Mouse (Mus musculus) ES-CJ7 (cell line): Measurements from ENCODE around the gene Glyctk.

Source experiments
- DNase-seq: peaks from one replicate; pipeline ENCODE4 v3.0.0; 2011; ENCODE audit warnings: low read depth, low spot score

Glyctk gene

DNA sequence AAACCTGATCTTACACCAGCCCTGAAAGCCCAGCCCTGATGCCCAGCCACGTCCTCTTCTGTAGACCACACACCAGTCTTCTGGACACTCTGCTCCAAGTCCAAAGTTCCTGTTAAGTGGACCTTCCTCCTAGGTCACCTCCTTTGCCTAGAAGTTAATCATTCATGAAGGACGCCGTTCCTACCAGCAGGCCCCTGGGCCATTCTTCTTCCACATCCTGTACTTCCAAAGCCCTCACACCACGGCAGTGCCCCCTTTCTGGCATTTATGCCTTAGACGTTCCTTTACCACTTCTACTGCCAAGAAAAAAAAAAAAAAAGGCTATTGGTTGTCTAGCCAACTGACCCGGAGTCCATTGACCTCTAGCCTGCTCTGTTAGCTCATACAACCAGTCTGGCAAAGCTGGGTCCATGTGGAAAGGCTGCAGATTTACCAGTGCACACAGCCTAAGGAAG, at the start of gene Glyctk:
Gene Glyctk (minus strand): TSS at position 102 of the 455 bp plus-strand sequence.
- DNase-seq, result no peak

DNA sequence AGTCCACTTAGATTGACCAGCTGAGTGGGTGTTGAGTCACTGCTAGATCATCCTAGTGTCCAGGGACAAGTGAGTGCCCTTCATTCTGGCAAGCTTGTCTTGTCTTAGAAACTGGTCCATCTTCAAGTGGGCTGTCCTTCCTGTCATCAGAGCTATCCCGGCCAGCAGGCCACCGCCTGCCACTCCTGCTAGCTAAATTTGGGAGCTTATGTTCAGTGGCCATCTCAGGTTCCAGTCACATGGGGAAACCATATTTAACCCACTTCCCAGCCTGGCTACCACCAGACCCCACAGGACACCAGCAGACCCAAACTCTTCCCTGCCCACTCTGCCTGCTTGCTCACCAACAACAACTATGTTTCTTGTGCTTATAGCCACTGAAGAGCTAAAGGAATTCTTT, 48.6 kb upstream of the Glyctk start:
- DNase-seq, result no peak

DNA sequence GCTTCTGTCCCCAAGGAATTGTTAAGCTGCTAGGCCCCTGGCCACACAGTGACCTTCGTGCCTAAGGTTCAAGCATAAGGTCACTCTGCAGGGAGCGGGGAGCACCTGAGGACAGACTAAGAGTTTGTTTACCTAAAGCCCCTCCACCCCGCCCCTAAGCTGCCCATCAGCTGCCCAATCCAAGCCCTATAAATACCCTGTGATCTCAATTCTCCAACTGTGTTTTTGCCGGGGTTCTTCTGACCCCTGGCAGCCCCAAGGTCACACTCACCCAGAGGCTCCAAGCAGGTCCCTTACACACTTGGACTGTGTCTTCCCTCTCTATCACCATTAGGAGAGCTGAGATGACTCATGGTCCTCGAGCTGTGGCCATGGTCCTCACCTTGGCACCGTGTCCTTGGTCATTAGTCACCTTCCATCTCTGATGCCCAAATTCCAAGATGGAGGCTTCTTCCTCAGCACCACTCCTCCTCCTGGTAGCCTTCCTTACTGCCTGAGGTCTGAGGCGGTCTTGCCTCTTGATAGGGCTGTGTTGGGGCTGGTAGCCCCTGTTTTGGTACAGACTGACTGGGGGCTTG, 47.9 kb upstream of the Glyctk start:
- no peak for DNase-seq

DNA sequence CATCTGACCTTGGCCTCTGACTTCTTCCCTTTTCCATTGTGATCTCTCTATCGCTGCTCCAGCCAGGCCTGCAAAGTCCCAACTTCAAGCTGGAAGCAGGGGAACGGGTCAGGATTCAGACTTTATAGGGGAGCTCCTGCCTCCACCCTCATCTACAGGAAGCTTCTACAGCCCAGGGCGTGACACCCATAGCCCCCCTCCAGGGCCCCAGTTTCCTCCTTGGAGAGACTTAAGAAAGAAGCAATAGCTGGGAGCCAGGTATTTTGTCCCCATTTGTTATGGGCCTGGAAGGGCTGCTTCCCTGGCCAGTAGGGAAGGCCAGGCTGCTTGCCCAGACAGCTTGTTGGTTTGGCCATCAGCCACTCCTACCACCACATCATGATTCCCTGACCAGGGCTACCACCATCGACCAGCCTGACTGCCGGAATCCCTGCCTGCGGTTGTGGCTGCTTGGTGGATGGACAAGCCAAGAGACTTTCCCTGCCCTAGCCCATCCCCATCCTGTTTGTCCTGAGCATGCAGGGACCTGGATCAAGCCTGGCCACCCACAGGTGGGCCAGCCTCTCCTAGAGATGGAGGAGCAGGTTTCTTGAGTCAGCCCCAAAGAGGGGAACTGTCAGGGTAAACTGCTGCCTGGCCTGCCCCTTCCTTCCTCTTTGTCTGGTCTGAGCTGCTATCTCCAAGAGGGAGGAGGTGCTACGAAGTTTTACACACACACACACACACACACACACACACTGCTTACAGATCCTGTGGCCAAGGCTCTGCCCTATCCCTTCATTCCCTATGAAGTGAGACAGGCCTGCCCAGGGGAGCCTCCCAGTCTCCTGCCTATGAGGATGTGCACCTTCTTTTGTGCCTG, 46.3 kb upstream of the Glyctk start:
- DNase-seq, result no peak

DNA sequence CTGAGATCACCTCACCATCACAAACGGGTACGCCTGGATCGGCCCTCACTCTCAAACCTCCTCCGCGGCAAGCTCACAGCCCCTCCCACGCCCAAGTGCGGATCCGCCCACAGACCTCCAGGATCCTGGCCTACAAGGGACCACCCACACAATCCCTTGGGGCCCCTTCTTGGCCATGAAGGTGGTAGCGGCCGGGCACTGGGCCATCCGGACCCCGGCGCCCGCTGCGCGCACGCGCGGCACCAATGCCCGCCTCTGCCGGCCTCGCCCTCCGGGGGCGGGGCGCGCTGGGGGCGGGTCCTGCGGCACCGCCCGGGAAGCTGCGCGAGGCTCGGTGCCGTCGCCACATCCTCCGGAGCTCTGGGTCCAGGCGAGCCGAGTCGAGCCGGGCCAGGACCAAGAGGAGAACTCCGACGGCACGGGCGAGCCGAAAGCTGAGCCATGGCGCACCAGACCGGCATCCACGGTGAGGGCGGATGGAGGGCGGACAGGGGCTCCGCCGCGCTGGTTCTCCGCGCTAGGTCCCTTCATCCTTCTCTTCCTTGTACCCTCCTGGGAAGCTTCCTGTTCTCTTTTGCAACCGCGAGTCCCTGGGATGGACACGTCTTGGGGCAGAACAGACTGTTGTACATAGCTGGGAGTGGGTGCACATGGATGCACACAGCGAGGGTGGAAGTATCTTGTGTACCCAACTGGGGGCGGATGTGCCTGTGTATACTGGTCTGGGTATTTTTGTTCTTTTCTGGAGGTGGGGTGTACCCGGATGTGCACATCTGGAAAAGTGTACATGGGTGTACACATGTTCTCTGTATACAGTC, 45.1 kb upstream of the Glyctk start, which contains the start of gene Twf2:
Gene Twf2 (plus strand): TSS at position 290 of the 818 bp plus-strand sequence.
- DNase-seq, result peak; percentile 94

DNA sequence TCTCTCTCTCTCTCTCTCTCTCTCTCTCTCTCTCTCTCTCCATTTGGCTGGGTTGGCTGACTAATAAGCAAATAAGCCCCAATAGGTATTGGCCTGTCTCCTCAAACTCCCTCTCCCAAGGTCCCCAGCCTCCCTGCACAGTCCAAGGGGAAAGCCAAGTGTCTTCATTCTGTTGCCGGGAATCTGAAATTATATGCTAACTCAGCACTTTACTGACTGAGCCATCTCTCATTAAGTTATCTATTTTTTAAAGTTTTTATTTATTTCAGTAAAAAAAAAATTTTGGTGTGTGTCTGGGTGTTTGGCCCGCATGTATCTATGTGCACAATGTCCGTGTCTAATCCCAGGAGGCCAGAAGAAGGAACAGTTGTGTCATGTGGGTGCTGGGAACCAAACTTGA, 44.0 kb upstream of the Glyctk start:
- no peak for DNase-seq

DNA sequence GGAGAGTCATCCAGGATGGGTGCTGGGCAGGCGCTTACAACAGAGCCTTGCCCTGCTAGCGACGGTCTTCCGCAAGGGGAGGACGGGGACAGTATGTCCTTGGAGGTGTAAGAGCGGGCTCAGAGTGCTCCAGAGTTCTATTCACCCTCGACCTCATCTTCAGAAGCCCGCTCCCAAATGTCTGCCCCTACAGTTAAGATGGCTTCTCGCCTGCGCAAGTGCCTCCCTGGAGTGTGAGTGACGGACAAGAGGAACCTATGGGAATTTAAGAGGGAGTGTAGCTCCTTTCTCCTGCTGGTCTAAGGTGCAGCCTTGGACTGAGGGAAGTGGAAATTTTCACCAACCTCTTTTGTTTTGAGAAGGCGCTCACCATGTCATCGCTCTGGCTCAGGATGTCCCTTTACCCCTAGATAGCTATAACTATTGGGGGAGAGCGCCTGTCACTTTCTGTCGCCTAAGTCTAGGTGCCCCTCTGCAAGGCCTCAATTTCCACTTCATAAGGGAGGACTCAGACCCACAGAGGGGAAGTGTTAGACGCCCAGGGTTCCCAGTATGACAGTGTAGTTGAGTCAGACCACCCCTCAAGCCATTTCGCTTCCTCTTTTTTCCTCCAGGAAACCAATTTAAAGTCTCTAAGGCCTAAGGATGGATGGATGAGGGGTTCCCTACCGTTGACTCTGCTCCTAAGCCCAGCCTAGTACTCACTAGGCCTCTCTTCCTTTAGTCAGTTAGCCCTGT, 41.8 kb upstream of the Glyctk start, which contains the start of gene Ppm1m:
Gene Ppm1m (minus strand): TSS at position 212 of the 738 bp plus-strand sequence.
- no peak for DNase-seq

DNA sequence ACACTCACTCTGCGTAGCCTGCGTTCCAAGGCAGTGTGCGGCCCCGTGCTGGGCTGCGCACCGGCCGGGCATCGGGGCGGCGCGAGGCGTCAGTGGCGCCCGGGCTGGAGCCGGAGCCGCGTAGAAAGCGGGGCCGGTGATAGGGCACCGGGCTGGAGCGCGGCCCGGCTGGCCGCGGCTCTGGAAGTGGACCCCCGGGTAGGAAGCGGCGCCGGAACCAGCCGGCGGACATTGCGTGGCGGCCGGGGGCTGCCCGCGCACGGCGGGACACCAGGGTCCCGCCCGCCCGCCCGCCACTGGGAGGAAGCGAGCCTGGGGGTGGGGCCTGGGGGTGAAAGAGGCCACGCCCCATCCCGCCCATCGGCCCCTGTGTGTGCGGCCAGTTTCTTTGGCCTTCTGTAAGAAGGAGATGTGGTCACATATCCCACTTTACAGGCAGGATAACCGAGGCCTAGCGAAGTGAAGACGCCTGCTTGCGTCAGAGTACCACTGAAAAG, 41.1 kb upstream of the Glyctk start:
- peak; percentile 55 for DNase-seq

DNA sequence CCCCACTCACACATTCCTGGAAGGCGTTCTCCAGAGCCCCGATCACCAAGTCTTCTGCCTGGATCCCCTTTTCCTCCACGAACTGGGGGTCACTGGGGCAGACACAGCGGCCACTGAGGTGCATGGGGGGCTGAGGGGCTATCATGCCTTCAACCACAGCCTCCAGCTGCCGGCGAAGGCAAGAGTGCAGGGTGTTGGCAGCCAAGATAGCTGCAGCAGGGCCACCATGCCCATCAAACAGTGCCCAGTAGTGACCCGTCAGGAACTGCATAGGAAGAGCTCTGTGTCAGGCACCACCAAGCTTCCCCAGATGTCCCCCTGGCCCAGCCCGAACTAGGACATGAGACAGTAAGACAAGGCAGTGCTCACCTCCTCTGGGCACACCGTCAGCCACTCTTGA, 39.8 kb upstream of the Glyctk start:
- no peak for DNase-seq

DNA sequence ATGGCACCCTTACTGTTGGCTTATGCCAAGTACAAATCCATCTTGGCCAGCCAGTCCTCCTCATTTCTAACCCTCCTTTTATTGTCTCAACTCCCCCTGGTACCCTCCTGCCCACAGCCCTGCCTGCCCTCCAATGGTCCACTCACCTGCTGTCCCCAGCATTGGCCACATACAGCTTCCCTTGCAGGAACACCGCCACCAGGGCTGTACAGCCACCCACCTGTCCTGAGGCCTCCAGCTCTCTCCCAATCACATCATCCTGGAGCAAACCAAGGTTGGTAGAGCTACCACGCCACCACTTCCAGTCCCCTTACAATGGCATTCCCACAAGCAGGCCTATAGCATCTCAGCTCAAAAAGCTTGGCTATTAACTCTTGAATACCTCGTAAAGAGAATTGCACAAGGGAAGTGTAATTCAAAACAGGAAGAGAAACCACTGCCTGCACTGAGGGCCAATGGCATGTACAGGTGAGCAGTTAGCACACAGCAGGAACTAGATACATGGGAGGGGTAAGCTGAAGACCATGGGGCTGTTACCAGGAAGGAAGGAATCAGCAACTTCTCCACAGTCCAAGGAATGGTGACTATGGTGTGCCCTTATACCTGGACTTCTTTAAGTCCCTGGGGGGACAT, 39.3 kb upstream of the Glyctk start:
- no peak for DNase-seq

DNA sequence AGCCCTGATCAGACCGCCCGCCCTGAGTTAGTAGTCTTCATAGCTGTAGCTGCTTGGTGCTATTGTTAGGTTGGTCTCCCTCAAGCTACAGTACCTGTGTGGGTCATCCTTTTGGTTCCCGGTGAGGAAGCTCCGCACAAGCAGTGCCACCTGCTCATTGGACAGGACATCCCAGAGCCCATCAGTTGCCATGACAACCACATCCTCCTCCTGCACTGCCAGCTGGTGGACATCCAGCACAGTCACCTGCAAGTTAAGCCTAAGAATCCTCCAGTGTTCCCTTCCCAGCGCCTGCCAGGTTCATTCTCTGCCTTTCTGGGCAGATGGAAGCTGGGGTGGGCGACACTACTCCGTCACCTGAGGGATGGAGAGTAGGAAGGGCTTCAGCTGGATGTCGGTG, 37.8 kb upstream of the Glyctk start:
- DNase-seq, result no peak

DNA sequence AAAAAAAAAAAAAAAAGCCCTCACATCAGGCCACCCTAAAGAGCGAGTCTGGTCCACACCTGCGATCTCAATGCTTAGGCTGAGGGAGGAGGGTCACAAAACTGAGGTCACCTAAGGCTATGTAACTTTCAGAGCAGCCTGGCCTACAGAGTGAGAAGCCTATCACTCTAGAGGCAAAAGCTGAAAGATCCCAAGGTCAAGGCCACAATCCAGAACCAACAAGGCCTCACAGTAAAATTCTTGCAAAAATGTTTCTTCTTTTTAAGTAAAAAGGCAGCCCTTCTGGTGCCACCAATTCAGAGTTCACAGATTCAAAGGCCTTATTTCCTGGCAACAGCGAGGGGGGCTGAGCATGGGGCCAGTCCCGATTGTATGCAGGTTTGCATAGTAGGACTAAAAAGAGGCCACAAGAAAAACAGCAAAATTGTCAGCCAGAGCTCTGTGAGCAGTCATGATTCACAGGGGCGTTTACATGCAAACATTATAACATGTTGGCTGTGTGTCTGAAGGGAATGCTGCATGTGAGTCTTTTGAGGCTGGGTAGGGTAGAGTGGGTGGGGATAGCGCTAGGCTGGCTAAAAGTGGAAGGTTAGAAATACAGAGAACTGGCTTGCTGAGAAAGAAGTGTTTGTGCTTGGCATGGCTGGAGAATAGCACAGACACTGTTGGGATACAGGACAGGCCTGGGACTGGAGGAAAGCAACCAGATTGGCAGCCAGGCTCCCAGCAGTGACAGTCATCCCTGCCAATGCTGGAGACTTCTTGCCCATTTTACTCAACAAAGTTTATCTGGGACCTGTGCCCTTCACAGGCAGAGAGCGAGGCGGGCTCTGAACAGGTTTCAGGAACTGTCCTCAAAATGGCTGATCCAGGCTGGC, 36.2 kb upstream of the Glyctk start:
- no peak for DNase-seq

DNA sequence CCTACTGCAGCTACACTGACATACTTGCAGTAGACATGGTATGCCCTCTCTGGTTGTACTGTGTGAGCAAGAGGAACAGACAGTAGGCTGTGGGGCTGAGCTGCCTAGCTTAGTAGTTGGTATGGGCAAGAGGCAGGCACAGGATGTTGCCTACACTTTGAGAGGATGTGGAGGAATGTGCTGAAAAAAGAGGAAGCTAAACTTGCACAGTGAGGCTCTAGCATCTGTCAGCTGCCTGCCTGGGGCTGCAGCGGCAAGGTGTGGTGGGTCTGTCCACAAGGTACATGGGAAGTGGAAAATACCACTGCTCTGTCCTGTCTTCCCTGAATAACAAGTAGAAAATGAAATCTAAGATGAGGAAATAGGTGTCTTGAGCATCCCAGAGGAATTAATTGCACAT, 35.1 kb upstream of the Glyctk start:
- no peak for DNase-seq

DNA sequence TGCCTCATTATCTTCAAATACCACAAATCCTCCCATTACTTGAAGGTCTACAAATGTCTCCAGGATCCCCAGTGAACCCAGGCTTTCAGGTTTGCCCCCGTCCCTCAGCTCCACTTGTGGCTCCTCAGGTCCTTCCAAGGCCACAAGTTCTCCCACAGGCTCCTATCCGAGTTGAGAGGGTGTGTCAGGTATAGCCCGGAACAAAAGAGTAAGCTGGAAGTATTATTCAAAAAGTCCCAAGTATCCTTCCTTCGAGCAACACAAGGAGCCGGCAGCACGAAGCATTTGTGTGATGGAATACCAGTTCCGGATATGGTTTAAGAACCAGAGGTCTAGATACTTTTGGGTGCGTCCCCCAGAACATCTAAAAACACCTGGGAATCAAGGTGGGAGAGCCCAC, 34.1 kb upstream of the Glyctk start:
- no peak for DNase-seq

DNA sequence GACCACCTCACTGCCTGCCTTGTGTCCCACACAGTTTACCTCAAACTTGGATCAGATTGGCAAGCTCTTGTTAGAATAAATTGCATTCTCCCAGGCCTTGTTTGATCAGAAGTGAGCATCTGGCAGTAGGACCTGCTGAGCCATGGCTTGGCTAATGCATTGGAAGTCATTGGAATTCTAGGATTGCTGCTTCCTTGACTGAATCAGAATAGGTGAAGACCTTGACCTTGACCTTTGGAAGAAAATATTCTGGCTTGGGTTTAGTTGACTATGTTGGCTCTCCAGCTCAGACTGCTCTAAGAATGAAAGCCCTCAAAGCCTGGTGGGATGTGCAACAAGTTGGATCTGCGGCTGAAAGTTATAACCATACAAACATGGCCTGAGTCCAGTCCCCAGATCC, 33.4 kb upstream of the Glyctk start:
- peak; percentile 49 for DNase-seq

DNA sequence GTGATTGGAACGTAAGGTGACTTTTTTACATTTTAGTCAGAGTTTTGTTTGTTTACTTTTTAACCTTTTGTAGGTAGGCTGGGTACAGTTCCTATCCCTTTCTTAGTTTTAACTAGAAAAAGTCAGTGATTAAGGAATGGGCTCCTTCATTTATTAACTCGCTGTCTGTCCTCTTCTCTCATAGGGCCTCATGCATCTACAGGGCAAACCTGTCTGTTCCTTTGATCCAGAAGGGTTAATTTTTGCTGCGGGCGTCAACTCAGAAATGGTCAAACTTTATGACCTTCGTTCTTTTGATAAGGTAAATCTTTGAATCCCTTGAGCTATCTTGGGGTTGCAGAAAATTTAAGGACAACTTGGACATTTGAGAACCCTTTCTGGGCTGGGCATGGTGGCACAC, 26.1 kb upstream of the Glyctk start:
- DNase-seq, result no peak

DNA sequence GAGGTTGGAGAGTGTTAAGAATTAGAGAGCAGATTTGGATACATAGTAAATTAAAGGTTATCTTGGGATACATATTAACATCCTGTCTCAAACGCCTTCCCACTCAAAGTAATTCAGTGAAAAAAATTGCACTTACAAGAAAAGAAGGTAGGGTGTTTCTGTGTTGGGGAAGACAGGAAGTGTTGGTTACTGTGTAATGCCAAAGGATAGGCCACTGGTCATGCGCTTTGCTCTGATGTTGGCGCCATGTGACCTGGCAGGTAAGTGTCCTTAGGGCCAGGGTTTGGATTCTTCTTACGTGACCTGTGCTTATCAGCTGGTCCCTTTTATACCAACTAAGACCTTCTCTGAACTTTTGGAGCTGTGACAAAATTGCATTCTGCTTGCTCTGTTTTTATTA, 24.2 kb upstream of the Glyctk start:
- DNase-seq, result no peak

DNA sequence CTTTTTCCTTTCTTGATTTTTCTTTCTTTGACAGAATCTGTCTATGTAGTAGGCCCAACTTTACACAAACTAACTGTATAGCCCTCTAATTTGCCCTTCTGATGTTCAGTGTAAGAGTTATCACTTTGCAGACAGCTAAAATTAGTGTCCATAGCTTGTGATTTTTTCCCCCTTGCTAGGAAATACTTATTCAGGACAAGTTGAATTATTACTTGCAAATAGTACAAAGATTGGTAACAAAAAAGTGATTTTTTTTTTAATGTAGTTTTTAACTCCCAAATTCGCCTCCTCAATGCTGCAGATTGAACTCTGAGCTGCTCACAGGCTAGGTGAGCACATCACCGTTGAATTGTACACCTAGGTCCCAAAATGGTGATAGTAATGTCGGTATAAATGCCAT, 22.0 kb upstream of the Glyctk start:
- no peak for DNase-seq

DNA sequence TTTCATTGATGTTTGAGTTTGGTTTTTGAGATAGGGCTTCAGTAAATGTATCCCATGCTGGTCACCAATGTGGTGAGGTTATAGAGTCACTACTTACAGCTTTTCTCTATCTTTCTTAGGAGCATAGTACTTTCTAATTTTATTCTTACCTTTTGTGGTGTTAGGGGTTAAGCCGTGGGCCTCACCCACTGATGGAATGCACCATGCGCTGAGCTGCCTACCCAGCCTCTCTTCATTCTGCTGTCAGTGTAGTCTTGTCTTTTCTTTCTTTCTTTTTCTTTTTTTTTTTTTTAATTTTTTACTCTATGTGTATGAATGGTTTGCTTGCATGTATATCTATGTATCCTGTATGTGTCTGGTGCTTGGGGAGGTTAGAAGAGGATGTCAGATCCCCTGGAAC, 21.5 kb upstream of the Glyctk start:
- DNase-seq, result no peak

DNA sequence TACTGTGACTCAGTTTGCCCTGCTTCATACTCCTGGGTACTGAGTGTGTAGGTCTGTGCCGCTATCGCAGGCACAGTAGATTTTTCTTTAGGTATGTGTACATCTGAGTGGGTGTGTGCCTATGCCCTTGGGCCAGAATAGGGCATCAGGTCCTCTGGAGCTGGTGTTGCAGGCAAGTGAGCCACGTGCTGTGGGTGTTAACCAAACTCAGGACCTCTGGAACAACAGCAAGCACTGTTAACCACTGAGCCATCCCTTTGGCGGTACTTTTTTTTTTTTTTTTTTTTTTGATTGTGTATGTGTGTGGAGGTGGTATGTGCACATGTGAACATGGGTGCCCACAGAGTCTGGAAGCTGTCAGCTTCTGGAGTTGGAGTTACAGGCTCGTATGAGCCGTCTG, 19.9 kb upstream of the Glyctk start:
- DNase-seq, result peak; percentile 63
